Mouse (Mus musculus) cerebellum, adult 9-10 months (tissue): ENCODE results near the gene Pcbp3.
A peak's percentile ranks its signal among the peaks of the same experiment; 100 is the strongest.
"Not testable (repeated sequence)": the region's sequence is repeated elsewhere in the genome, so short reads cannot be mapped to it uniquely, and the experiment has no call there.

Experiments used
- DNase-seq: peaks from one replicate; pipeline ENCODE4 v3.0.0; 2022

The Pcbp3 gene

DNA sequence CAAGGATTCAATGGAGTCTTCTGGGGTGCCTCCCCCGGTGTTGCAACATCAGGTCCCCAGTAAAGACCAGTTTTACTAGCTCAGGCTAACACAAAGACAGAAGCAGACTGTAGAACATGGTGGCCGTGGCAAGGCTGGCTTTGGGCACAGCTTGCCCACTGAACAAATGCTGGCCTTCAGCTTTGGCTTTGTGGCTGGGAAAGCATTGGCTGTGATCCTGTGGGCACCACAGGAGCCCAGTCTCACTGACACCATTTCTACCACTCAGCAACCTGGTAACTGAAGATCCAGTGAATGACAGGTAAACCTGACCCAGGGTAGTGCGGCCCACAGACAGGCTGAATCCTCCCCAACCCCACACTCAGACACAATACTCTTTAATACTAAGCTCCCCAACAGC lies 167.6 kb downstream of the Pcbp3 start:
- DNase-seq: peak; percentile 88

DNA sequence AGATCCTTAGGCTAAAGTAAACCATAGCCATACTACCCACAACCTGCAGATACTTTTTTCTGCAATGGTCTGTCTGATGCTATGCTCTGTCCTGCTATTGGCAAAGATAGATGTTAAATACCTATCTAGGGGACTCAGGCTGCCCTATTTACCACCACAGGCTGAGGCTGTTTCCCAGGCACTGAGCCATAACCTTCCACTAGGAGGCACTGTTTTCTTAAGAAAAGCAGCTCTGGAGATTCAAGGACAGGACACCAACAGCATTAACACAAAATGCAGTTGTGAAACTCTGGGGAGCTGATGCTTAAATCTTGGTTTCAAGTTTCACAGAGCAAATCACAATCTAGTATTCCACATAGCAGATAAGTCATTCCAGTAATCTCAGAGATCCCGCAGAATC lies 170.2 kb downstream of the Pcbp3 start:
- DNase-seq: peak; percentile 86

DNA sequence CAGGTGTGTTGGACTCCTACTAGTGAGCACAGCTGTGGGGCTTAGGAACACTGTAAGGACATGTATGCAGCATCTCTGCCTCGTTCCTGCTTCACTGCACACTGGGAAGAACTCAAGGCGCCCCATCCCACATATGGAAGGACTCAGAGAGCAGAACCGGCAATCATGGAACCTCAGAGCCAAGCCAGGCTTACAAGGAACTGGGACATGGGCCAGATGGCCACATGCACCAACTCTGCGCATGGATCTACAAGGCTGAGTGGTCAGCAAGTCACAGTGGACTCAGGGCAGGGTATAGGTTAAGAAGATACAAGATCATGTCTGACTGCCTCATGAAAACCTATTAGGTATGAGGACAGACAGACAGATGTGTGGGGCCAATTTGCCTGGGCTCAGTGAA lies 171.8 kb downstream of the Pcbp3 start:
- peak; percentile 70 for DNase-seq

DNA sequence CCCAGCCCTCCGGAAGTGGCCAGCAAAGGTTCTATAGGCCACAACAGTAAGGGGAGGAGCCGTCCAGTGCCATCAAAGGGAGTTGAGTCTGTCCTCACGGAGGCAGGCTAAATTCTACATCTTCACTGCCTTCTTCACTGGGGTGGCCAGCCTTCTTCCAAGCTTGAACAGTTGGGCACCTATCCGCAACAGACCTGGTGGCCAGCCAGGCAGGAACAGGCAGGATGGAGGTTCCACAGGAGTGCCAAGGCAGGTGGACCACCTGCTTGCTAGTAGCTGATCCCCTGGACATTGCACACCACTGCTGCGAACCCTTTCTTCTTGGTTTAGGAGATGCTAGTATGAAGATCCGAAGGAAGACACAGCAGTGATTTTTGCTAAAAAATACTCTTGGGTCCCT lies 176.4 kb downstream of the Pcbp3 start:
- peak; percentile 41 for DNase-seq

DNA sequence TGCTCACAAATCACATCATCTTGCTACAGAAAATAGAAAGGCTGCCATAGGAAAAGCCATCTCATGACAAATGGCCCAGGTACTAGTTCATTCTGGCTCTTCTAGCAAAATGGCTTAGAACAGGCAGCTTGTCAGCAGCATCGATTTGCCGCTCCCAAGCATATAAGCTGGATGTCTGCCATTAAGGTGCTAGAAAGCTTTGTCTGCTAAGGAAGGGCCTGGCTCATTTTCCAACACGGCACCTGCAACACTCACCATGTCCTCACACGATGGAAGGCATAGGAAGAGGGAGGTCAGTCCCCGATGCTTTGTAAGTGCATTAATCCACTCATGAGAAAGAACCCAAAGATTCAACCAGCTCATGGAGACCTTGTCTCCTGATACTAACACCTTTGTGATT lies 182.5 kb downstream of the Pcbp3 start:
- DNase-seq: peak; percentile 50

DNA sequence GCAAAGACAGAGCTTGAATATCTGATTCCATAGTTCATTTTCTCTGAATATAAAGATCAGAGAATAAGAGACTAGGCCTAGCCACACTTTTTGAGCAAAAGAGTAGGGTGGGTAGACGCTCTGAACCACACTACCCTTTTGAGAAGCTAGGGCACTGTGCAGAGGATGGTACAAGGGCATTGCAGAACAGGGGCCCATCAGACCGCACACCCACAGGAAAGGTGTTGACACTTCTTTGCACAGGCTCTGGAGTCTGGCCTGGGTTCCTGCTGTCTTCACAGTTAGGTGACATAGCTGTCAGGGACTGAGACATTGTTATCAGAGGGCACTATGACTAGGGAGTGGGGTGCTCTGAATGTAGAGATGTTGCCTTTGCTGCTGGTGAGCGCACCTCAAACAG lies 190.1 kb downstream of the Pcbp3 start:
- no peak for DNase-seq

DNA sequence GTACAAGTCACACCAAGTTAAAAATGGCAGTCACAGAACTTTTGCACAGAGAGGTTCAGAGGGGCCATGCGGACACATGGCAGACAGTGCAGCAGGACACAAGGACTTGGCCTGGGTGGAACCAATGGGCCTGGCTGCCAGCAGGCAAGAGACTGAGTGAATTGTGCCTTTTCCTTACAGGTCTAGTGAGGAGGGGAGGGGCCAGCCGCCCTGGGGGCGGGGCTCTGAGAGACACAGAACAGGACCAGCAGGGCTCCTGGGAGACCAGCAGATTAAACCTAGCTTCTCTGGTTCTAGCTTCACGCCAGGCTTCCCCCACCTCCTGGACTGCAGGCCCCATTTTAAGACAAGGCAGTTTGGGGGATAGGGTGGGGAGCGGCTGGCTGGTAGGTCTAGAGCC lies 190.6 kb downstream of the Pcbp3 start:
- DNase-seq: no peak

DNA sequence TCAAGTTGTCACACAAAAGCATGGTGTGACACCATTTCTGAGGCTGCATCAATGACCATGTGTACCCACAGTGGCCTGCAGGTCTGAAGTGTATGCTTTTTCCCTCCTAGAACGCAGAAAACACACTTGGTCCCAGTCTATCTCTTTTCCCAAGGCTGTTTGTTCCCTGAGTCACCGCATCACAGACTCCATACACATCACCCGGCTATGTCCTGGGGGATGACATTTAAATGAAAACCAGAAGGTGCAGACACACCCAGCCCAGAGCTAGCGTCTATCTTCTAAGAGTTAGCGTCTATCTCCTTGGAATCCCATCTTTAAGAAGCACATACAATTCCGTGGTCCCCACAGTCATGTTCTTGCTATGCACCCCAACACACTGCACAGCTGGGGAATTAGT lies 192.1 kb downstream of the Pcbp3 start:
- no peak for DNase-seq

DNA sequence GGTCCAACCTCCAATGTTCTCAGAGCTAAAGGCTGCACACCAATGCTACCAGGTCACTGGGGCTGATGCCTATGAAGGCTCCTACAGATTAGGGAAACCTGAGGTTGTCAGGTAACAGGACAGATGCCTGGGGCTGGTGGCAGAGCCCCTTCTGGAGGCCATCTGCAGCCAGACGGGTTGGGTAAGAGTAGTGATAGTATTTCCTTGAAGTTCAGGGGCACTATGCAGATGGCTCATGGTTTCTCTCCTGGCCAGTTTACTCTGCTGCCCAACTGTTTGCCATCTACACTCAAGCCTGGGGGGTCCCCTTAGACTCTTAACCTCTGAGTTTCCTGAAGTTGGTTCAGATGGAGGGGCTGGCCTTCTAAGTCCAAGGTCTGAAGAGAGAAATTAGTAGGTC lies 195.5 kb downstream of the Pcbp3 start:
- no peak for DNase-seq

DNA sequence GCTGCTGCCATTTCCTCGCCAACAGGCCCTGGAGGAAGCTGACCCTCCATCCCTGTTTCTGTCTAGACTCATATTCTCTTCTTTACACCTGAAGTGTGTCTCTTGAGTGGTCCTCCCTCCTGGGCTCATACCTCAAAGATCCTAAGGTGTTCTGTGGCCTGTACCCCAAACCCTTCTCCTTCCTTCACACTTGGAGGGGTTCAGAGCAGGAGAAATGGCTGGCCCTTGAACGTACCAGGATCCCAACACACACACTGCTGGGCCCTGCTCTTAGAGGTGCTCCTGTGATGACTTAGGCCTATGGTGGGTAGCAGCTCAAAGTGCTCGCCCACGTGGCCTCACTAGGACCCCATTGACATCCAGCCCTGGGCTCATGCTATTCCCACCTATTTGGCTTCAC lies 196.8 kb downstream of the Pcbp3 start:
- DNase-seq: no peak

DNA sequence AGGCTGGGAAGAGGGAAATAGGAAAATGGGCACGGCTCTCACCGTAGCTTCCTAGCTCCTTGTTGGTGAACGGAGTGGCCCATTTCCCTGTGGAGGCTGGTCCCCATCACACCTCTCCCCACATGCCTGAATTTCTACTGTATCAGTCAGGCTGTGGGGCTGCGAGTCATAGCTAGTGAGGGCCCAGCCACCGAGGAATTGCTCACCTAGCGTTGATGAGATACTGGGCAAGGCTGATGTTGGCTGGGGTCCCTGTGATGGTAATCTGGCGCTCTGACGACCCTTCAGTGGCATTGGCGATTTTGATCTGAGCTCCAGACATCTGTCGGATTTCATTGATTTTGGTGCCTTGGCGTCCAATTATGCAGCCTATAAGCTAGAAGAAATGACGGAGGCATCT lies 198.7 kb downstream of the Pcbp3 start:
- DNase-seq: no peak

DNA sequence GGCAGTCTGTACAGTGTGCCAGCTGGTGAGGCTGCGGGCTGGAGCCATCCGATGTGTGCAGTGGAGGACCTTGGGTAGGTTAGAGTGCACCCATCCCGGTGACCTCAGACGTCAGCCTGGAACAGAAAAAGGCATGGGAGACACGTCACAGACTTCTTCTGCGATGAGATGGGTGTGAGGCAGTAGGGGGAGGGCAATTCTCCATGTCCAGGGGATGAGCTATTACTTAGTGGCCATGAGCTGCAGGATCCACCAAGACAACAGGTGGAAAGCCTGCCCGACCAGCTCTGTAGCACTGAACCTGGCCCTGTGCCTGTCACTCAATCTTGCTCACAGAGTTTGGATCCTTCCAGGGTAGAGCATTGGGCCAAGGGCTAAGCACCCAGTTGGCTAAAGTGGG lies 199.3 kb downstream of the Pcbp3 start:
- no peak for DNase-seq

DNA sequence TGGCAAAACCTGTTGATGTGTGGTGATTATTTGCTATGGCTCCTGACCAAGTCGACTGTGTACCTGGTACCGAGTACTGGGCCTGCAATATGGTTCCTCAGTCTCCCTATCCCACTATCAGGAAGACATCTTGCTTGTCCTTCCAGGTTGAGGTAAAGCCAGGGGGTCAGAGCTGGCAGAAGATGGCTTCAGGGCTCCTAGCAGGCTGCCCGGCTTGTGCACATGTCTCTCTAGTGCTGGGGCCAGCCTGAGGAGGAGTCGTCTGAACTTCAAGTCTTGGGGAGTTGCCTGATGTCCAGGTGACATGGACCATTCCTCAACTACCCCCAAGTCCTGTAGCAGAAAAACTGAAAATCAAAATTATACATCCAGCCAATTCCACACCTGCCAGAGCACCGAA lies 201.8 kb downstream of the Pcbp3 start:
- no peak for DNase-seq

DNA sequence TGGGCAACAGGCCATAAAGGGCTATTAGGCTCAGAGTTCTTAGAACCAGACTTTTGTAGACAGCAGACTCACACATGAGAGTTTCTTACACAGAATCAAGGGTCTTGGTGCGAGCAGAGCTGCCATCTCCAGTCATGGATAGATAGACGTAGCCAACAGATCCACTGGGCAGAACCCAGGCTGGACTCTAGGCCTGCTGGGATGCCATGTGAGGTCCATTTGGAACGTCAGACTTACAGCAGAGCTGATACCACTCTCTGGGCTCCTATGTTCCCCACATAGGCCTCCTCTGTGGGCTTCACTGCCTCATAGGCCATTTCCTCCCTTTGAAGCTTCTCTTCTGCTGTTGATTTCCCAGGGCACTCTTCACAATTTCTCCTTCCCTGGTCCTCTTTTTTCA lies 208.0 kb downstream of the Pcbp3 start:
- DNase-seq: no peak

DNA sequence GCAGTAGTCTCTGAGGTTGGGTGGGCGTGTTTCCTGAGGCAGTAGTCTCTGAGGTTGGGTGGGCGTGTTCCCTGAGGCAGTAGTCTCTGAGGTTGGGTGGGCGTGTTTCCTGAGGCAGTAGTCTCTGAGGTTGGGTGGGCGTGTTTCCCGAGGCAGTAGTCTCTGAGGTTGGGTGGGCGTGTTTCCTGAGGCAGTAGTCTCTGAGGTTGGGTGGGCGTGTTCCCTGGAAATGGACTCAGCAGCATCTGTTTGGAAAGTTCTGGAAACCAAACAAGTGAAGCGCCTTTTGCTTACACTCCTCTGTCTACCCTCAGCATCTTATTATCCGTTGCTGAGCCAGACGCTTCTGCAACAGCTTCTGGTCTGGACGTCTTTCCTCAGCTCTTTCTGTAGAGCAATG lies 217.4 kb downstream of the Pcbp3 start:
- not testable (repeated sequence) for DNase-seq

DNA sequence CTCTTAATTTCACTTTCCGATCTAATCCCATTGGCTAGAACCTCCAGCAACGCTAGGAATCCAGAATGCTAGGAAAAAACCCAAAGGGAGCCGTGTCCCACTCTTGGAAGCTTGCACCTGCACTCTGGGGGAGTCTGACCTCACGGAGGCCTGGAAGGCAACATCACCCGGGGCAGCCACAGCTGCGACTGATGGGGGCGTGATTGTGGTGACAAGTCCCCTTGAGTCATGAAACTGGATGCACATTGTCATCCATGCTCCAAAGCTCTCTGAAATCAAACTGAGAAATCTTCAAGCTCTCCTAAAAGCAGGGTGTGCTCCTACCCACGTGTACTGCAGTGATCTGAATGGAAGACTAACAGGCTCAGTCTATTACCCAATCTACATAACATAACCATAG lies 224.9 kb downstream of the Pcbp3 start:
- DNase-seq: no peak

DNA sequence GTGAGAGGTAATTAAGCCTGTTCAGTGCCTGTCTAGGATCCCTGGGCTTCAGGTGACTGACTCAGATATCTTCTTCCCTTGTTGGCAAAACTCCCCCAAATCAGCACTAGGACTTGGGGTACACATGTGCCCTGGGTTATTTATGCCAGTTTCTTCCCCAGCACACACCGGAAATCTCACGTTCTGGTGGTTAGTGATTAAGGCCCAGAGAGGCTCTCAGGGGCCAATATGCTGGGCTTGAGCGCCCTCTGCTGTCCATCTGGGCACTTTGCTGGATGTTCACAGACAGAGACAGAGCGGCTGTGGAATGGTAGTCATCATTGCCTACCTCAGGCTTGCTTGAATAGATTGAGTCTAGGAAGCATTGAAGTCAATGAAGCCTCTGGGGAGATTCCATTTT lies 226.7 kb downstream of the Pcbp3 start:
- peak; percentile 77 for DNase-seq

DNA sequence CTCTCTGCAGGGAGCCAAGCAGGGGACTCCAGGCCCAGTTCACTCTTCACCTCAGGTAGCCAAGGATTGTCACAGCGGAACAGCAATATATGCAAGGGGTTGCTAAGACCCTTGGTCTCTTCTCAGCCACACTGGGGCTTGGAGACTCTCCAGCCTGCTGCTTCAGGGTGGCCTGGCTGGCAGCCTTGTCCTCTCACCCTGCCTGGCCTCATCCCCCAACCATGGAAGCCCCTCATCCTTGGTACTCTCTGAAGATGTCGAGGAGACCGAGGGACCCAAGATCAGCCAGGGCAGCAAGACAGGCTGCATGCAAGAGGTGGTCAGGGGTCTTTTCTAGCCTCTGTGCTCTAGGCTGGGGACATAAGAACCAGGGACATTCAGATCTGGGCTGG lies 228.0 kb downstream of the Pcbp3 start:
- DNase-seq: no peak

DNA sequence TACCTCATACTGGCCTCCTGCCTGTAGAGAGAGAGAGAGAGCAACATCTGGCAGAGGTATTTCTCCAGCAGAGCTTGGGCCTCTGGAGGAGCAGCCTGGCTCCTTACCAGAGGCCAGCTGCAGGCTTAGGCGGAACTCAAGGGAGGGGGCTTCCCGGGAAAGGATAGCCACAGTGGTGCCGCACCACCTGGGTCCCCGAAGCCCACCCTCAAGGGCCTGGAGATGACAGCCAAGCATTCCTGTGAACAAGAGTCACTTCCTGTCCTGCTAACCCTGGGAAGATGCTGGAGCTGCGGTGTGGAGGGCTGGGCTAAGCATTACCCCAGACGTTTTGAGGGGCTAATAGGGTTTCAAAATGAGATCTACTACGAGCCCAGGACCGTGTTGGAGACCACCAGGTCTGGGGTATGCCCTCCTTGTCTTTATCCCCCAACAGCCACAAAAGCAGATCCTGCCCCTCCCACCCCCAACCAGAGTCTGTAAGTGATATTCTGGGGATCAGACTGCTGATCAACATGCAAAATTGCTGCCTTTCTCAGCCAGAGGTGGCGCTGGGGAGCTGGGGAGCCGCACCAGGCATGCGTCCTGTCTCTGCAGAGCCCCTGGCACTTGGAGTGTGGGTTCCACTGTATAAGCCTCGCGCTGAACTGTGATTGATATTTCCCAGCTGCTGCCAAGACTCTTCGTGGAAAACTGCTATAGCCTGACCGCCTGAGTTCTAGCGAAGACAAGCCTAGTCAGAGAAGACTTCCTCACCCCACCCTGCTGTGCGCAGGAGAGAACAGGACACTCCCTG lies 228.6 kb downstream of the Pcbp3 start:
- peak; percentile 28 for DNase-seq

DNA sequence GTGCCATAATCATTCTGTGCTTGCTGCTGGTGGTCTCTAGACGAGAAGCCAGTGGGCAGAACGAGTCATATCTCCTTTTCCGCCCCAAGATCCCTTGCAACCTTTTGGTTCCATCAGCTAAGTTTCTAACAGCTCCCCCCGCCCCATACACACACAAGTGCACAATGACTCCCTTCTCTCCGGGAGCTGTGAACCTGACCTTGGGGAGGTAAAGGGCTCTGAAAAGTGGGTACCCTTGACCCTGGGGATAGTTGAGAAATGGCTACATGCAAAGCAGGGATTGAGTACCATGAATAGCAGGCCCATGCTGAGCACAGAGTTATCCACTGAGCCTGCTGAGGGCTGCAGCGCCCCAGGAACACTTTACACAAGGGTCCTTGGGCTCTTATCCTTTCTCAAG lies 229.3 kb downstream of the Pcbp3 start:
- DNase-seq: no peak

DNA sequence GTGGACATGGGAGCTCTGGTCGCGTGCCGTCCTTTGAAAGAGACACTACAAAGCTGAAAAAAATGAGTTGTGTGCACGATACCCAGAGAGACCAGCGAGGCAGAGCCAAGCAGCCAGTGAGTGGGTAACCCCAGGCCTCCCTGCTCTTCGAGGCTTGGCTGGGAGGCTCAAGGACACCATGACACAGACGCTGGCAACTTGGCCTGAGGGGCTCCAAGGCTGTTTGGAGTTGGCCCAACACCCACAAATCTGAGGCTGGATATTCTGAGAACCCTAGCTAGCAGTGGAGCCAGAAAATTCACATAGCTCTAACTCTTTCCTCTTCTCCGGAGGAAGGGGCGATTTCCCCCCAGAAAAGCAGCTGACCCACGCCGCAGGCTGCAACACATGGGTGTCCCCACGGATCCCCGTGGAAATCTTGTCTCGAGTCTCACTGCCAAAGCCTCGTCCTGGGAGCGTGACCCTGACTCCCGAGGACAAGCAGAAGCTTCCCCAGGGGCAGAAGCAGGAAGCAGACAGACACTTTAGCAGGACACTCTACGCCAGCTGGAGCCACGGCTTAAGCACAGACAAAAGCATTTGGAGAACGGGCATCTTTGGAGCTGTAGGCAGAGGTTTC lies 230.0 kb downstream of the Pcbp3 start:
- no peak for DNase-seq

DNA sequence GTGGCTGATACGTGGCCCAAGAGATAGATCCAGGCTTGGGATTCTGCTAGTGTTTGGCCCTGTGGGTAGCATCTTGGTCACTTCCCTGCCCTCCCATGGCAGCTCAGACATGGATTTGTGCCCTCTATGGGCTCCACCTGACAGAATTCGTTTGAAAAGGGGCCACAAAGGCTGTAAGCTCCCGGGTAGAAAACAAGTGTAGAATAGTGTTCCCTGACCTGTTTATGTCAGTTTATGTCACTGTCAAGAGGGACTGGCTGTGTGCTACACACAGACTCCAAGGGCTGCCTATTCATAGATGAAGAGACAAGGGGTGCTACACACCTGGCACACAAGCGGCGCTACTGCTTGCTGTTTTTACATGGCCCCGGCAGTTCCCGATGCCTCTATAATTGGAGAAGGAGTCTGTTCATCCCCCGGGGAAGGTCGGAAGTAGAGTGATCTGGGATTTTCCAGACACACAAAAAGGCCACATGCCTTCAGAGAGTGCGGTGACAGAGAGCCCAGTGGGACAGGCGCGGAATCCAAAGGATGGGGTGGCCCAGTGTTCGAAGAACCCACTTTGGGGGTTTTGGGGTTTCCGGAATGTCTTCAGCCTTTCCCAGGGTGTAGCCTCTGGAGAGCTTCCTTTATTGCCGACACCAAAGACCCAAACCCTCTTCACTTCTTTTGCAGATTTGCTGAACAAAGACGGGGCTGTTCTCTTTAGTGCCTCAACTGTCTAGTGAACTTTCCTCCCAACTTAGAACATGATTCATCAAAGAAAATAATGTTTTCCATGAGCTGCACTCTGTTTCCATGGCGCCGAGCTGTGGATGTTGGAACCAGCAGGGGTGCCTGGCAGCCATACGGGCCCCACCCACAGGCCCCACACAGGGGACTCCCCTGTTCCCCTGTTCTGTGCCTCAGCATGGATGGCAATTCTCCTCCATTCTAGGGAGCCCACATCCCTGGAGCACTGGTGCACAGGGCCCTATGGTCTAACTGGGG lies 231.8 kb downstream of the Pcbp3 start:
- DNase-seq: no peak

DNA sequence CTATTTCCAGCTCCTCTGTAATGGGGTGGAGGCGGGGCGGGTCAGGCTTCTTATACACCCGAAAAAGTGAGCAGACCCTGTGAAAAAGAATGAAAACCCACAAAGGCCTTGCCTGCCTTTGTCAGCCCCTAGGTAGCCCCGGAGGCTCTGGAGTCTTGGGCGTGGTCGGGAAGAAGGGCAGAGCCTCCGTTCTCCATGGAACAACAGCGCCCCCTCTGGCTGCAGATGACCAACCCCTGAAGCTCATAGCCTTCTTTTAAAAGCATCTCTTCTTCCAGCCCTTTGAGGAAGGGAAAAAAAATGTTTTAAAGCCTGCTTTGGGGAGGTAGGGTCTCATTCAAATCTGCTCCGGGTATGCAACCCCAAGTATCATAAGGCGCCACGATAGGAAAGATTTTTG lies 233.3 kb downstream of the Pcbp3 start:
- peak; percentile 24 for DNase-seq

DNA sequence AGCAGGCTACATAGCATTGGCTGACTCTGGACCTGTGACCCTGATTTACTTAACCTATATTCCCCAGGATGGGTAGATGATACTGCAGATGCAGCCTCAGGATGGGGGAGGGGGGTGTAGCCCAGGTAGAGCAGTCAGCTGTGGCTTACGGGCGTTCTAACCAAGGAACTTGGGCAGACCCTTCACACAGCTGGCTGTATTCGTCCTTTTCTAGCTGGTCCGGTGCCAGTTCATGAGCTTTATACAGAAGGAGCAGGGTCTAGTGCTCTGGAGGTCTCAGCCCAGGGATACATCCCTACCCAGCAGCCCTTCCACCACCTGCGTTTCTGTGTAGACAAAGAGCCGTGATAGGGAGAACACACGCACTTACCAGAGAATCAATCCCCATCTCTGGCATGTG lies 234.4 kb downstream of the Pcbp3 start:
- no peak for DNase-seq
